Mouse (Mus musculus): ENCODE results near the gene Epb41. TPM values are rescaled to one million over a fixed set of nuclear protein-coding genes. Genes with fewer than 3 reads are reported as not detected.

The Epb41 gene
- polyA plus RNA-seq, 1 experiment from 2014 or later = 68.1 TPM

DNA sequence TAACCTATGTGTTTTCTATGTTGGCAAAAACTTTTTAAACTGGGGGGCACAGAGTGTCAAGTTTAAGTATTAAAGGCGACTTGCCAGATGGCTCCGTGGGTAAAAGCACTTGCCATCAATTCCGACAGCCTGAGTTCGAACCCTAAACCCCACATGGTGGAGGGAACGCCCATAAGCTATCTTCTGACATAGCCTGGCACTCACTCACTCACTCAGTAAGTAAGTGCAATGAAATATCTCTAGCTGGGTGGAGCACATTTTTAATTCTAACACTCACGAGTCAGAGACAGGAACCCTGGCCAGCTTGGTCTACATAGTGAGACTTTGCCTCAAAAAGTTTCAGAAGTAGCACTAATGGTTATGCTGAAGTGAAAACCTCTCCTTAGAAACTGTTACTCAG lies 48.0 kb downstream of the Epb41 start:
- Histone ChIP-seq H3K4me3 (ENCODE audit: low read depth, low read length) (no peak overlapping the region), H3K36me3 (ENCODE audit: control insufficient read depth, insufficient read depth, low read length) (no peaks in the 10 kb centered on the region), H3K27ac (ENCODE audit: low read depth, low read length) (no peak overlapping the region), H3K9ac (replicated peaks; ENCODE audit: low read depth, low read length) (no peak overlapping the region), H3K4me2 (ENCODE audit: low read depth, low read length) (no peak overlapping the region), H3K27me3 (ENCODE audit: control insufficient read depth, insufficient read depth, low read length) (no peaks in the 10 kb centered on the region), H3K9me3 (ENCODE audit: control insufficient read depth, low read length) (no peaks in the 10 kb centered on the region), H3K4me1 (ENCODE audit: control insufficient read depth, insufficient read depth, low read length) (peaks cover 13% of the 10 kb centered on the region; the same call in 1 of the 2 replicates)
- no peak for ATAC-seq (ENCODE audit: low read depth)
- WGBS = 84% methylated on average over 6 of the region's 6 CpGs

- H3K4me2 ChIP-seq (ENCODE audit: low read depth, low read length) = no peak overlapping the region
- no peak overlapping the region for H3K9ac ChIP-seq (replicated peaks; ENCODE audit: low read depth, low read length)
- no peaks in the 10 kb centered on the region for H3K9me3 ChIP-seq (ENCODE audit: control insufficient read depth, low read length)
- H3K27me3 ChIP-seq (ENCODE audit: control insufficient read depth, insufficient read depth, low read length) = no peaks in the 10 kb centered on the region
- no peak overlapping the region for H3K4me3 ChIP-seq (ENCODE audit: low read depth, low read length)
- 23% methylated on average over 5 of the region's 5 CpGs for WGBS
- peak overlapping the region; percentile 57; the same call in 1 of the 2 replicates for H3K27ac ChIP-seq (ENCODE audit: low read depth, low read length)
- peak; percentile 51; the same call in 1 of the 2 replicates for ATAC-seq (ENCODE audit: low read depth)
- no peaks in the 10 kb centered on the region for H3K36me3 ChIP-seq (ENCODE audit: control insufficient read depth, insufficient read depth, low read length)
- peaks cover 13% of the 10 kb centered on the region; the same call in 1 of the 2 replicates for H3K4me1 ChIP-seq (ENCODE audit: control insufficient read depth, insufficient read depth, low read length)
These were observed 49.2 kb downstream of the Epb41 start for GRCm38 (mm10) chr4:132025738-132026527.

- ATAC-seq (ENCODE audit: low read depth) = no peak
- H3K4me2 ChIP-seq (ENCODE audit: low read depth, low read length) = no peak overlapping the region
- H3K4me3 ChIP-seq (ENCODE audit: low read depth, low read length) = no peak overlapping the region
- H3K9me3 ChIP-seq (ENCODE audit: control insufficient read depth, low read length) = no peaks in the 10 kb centered on the region
- H3K4me1 ChIP-seq (ENCODE audit: control insufficient read depth, insufficient read depth, low read length) = peaks cover 13% of the 10 kb centered on the region; the same call in 1 of the 2 replicates
- WGBS = 75% methylated on average over 2 of the region's 2 CpGs
- H3K27me3 ChIP-seq (ENCODE audit: control insufficient read depth, insufficient read depth, low read length) = no peaks in the 10 kb centered on the region
- no peaks in the 10 kb centered on the region for H3K36me3 ChIP-seq (ENCODE audit: control insufficient read depth, insufficient read depth, low read length)
- H3K27ac ChIP-seq (ENCODE audit: low read depth, low read length) = peak overlapping the region; percentile 57; the same call in 1 of the 2 replicates
- no peak overlapping the region for H3K9ac ChIP-seq (replicated peaks; ENCODE audit: low read depth, low read length)
These were observed 49.9 kb downstream of the Epb41 start for GRCm38 (mm10) chr4:132025264-132025663.

GRCm38 (mm10) chr4:132023816-132024215 lies 51.3 kb downstream of the Epb41 start:
- Histone ChIP-seq H3K9me3 (ENCODE audit: control insufficient read depth, low read length) (no peaks in the 10 kb centered on the region), H3K4me3 (ENCODE audit: low read depth, low read length) (no peak overlapping the region), H3K9ac (replicated peaks; ENCODE audit: low read depth, low read length) (no peak overlapping the region), H3K4me1 (ENCODE audit: control insufficient read depth, insufficient read depth, low read length) (peaks cover 14% of the 10 kb centered on the region), H3K36me3 (ENCODE audit: control insufficient read depth, insufficient read depth, low read length) (no peaks in the 10 kb centered on the region), H3K4me2 (ENCODE audit: low read depth, low read length) (no peak overlapping the region), H3K27ac (ENCODE audit: low read depth, low read length) (no peak overlapping the region), H3K27me3 (ENCODE audit: control insufficient read depth, insufficient read depth, low read length) (no peaks in the 10 kb centered on the region)
- 98% methylated on average over 2 of the region's 2 CpGs for WGBS
- ATAC-seq (ENCODE audit: low read depth) = no peak

DNA sequence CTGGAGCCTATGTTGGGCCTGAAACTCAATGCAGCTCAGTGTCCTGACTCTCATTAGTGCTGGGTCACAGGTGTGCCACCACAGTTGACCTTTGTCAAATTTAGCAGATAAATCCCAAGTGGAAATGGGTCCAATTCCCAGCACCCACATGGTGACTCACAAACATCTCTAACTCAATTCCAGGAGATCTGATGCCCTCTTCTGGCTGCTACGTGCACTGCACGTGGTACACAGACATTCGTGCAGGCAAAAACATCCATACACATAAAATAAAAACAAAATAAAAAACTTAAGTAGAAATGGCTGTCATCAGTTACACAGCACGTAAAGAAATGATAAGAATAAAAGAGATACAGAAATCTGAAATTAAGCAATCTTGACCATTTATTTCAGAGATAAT lies 52.5 kb downstream of the Epb41 start:
- H3K9me3 ChIP-seq (ENCODE audit: control insufficient read depth, low read length) = no peaks in the 10 kb centered on the region
- ATAC-seq (ENCODE audit: low read depth) = no peak
- no peak overlapping the region for H3K4me3 ChIP-seq (ENCODE audit: low read depth, low read length)
- H3K27ac ChIP-seq (ENCODE audit: low read depth, low read length) = no peak overlapping the region
- 95% methylated on average over 4 of the region's 4 CpGs for WGBS
- H3K27me3 ChIP-seq (ENCODE audit: control insufficient read depth, insufficient read depth, low read length) = no peaks in the 10 kb centered on the region
- peaks cover 15% of the 10 kb centered on the region for H3K4me1 ChIP-seq (ENCODE audit: control insufficient read depth, insufficient read depth, low read length)
- no peaks in the 10 kb centered on the region for H3K36me3 ChIP-seq (ENCODE audit: control insufficient read depth, insufficient read depth, low read length)
- no peak overlapping the region for H3K9ac ChIP-seq (replicated peaks; ENCODE audit: low read depth, low read length)
- H3K4me2 ChIP-seq (ENCODE audit: low read depth, low read length) = no peak overlapping the region

GRCm38 (mm10) chr4:132021883-132022282 lies 53.2 kb downstream of the Epb41 start:
- H3K27ac ChIP-seq (ENCODE audit: low read depth, low read length) = no peak overlapping the region
- WGBS = 89% methylated on average over 7 of the region's 7 CpGs
- no peaks in the 10 kb centered on the region for H3K27me3 ChIP-seq (ENCODE audit: control insufficient read depth, insufficient read depth, low read length)
- no peak overlapping the region for H3K4me3 ChIP-seq (ENCODE audit: low read depth, low read length)
- no peak overlapping the region for H3K4me2 ChIP-seq (ENCODE audit: low read depth, low read length)
- H3K9ac ChIP-seq (replicated peaks; ENCODE audit: low read depth, low read length) = no peak overlapping the region
- no peak for ATAC-seq (ENCODE audit: low read depth)
- H3K36me3 ChIP-seq (ENCODE audit: control insufficient read depth, insufficient read depth, low read length) = no peaks in the 10 kb centered on the region
- no peaks in the 10 kb centered on the region for H3K9me3 ChIP-seq (ENCODE audit: control insufficient read depth, low read length)
- peaks cover 15% of the 10 kb centered on the region for H3K4me1 ChIP-seq (ENCODE audit: control insufficient read depth, insufficient read depth, low read length)

DNA sequence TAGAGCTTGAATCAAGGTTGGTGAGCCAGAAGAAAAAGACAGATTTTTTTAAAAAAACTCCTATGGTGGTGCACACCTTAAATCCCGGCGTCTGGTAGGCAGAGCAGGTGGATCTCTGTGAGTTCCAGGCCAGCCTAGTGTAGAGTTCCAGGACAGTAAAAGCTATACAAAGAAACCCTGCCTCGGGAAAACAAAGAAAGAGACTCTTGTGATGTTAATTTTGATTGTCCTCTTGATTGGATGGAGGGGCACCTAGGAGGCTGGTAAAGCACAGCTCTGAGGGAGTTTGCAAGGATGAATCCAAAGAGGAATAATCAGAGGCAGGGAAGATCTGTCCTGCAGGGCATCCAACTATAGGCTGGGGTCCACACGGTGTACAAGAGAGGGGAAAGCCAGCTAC lies 56.6 kb downstream of the Epb41 start:
- ATAC-seq (ENCODE audit: low read depth) = no peak
- 13% methylated on average over 4 of the region's 4 CpGs for WGBS
- H3K4me2 ChIP-seq (ENCODE audit: low read depth, low read length) = no peak overlapping the region
- H3K4me3 ChIP-seq (ENCODE audit: low read depth, low read length) = no peak overlapping the region
- peaks cover 5% of the 10 kb centered on the region for H3K4me1 ChIP-seq (ENCODE audit: control insufficient read depth, insufficient read depth, low read length)
- no peaks in the 10 kb centered on the region for H3K36me3 ChIP-seq (ENCODE audit: control insufficient read depth, insufficient read depth, low read length)
- no peaks in the 10 kb centered on the region for H3K27me3 ChIP-seq (ENCODE audit: control insufficient read depth, insufficient read depth, low read length)
- no peaks in the 10 kb centered on the region for H3K9me3 ChIP-seq (ENCODE audit: control insufficient read depth, low read length)
- no peak overlapping the region for H3K9ac ChIP-seq (replicated peaks; ENCODE audit: low read depth, low read length)
- no peak overlapping the region for H3K27ac ChIP-seq (ENCODE audit: low read depth, low read length)

DNA sequence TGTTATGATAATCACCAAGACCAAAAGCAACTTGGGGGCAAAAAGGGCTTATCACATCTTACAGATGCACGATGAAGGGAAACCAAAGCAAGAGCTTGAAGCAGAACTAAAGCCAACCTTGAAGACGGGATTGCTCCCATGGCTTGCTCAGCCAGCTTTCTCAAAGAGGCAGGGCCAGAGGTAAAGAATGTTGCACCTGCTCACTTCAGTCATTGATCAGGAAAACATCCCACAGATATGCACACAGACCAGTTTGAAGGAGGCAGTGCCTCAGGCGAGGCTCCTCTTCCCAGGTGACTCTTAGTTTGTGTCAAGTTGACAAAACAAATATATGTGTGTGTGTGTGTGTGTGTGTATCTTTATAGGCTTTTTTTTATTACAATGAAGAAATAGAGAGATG lies 59.7 kb downstream of the Epb41 start:
- Histone ChIP-seq H3K36me3 (ENCODE audit: control insufficient read depth, insufficient read depth, low read length) (no peaks in the 10 kb centered on the region), H3K4me3 (ENCODE audit: low read depth, low read length) (no peak overlapping the region), H3K4me2 (ENCODE audit: low read depth, low read length) (no peak overlapping the region), H3K9me3 (ENCODE audit: control insufficient read depth, low read length) (no peaks in the 10 kb centered on the region), H3K4me1 (ENCODE audit: control insufficient read depth, insufficient read depth, low read length) (peaks cover 5% of the 10 kb centered on the region), H3K27me3 (ENCODE audit: control insufficient read depth, insufficient read depth, low read length) (no peaks in the 10 kb centered on the region), H3K27ac (ENCODE audit: low read depth, low read length) (no peak overlapping the region), H3K9ac (replicated peaks; ENCODE audit: low read depth, low read length) (no peak overlapping the region)
- ATAC-seq (ENCODE audit: low read depth) = no peak
- WGBS = 89% methylated on average over 3 of the region's 3 CpGs

GRCm38 (mm10) chr4:132011619-132012018 lies 63.5 kb downstream of the Epb41 start:
- H3K27ac ChIP-seq (ENCODE audit: low read depth, low read length) = no peak overlapping the region
- no peak overlapping the region for H3K9ac ChIP-seq (replicated peaks; ENCODE audit: low read depth, low read length)
- no peak for ATAC-seq (ENCODE audit: low read depth)
- H3K9me3 ChIP-seq (ENCODE audit: control insufficient read depth, low read length) = no peaks in the 10 kb centered on the region
- no peaks in the 10 kb centered on the region for H3K4me1 ChIP-seq (ENCODE audit: control insufficient read depth, insufficient read depth, low read length)
- H3K4me3 ChIP-seq (ENCODE audit: low read depth, low read length) = no peak overlapping the region
- peaks cover 4% of the 10 kb centered on the region; the same call in 1 of the 2 replicates for H3K36me3 ChIP-seq (ENCODE audit: control insufficient read depth, insufficient read depth, low read length)
- WGBS = 52% methylated on average over 3 of the region's 3 CpGs
- no peaks in the 10 kb centered on the region for H3K27me3 ChIP-seq (ENCODE audit: control insufficient read depth, insufficient read depth, low read length)
- no peak overlapping the region for H3K4me2 ChIP-seq (ENCODE audit: low read depth, low read length)

All from neural tube, embryonic 14.5 days (tissue).